In the genomic region with DNA sequence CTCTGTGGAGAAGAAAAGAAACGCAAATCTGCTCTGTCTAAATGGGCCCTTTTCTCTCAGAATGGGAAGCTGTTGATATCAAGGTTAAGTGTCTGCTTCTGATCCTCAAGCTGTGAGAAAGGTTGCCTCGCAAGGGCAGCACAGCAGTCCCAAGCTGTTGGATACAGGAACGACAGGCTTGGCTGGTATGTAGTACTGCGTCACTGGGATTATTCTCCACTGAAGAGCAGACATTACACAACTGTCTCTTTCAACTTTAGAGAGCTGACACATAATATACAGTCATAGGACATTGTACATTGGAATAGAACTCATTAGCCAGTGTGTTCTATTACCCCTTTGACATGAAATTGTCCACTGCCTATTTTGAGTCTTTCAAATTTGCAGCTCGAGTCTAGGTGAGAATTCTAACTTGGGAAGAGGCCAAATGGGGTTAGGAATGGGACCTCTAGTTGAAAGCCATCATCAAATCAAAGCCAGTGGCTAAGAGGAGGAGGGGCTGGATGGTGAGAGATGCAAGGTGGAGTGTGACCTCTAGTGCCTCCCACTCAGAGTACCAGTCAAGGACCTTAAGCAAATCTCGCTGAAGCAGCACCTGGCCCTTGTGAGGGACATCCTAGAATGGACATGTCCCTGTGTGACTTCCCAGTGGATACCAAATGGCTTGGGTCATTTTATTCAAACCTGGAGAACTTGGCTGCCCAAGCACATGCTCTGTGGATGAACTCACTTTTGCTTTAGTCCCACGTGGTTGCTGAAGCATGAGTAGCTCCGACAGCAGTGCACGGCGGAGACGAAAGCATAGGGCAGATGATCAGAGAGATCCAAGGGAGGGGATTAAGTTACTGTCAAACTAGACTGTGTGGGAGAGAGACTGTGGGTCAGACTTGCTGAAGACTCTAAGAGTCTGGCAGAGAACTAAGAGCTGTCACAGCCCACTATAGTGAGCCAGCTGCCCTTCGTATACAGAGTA, we compare ENCODE assay signal across 13 mouse cellular contexts. TPM values are rescaled to one million over a fixed set of nuclear protein-coding genes. Genes with fewer than 3 reads are reported as not detected.
DNase-seq lines count a peak whose midpoint lies in the region; ATAC-seq and TF ChIP-seq lines count a peak whose summit lies in the region.
"Had no signal": no experiment of that assay in that cellular context is flagged by ENCODE, and none has a peak within 500 bp of the region (broad histone marks: within the 10 kb centered on the region; RNA-seq: fewer than 3 reads in every experiment).

No protein-coding gene starts in this region.

- H3K27ac ChIP-seq in intestine, embryonic 15.5 days: no peak overlapping the region
- H3K27ac ChIP-seq in intestine, postnatal 0 days (ENCODE audit: low read depth, low read length): no peak overlapping the region
- no peak overlapping the region for H3K27ac ChIP-seq in forebrain, embryonic 12.5 days
- H3K27ac ChIP-seq: forebrain, embryonic 10.5 days; hindbrain, embryonic 14.5 days; macrophage had no signal

- no peak overlapping the region for H3K9ac ChIP-seq in intestine, embryonic 15.5 days
- no peak overlapping the region for H3K9ac ChIP-seq in intestine, postnatal 0 days (ENCODE audit: low read depth, low read length)
- no peak overlapping the region for H3K9ac ChIP-seq in forebrain, embryonic 12.5 days
- H3K9ac ChIP-seq: hindbrain, embryonic 14.5 days had no signal

- ATAC-seq in intestine, embryonic 15.5 days: peak; percentile 31; the same call in 1 of the 2 replicates
- no peak for ATAC-seq in intestine, postnatal 0 days
- no peak for ATAC-seq in forebrain, embryonic 12.5 days (ENCODE audit: low FRiP score)
- no peak for ATAC-seq in megakaryocyte progenitor cell, adult 5-6 weeks (replicated peaks; ENCODE audit: poor library complexity)
- ATAC-seq: midbrain, embryonic 16.5 days had no signal

- no peaks in the 10 kb centered on the region for H3K27me3 ChIP-seq in intestine, embryonic 15.5 days (replicated peaks)
- no peaks in the 10 kb centered on the region for H3K27me3 ChIP-seq in intestine, postnatal 0 days (replicated peaks; ENCODE audit: control insufficient read depth, insufficient read depth, low read length)
- H3K27me3 ChIP-seq in forebrain, embryonic 12.5 days: no peaks in the 10 kb centered on the region

- no peaks in the 10 kb centered on the region for H3K4me1 ChIP-seq in intestine, embryonic 15.5 days (replicated peaks)
- no peaks in the 10 kb centered on the region for H3K4me1 ChIP-seq in intestine, postnatal 0 days (replicated peaks; ENCODE audit: control insufficient read depth, insufficient read depth, low read length)
- no peaks in the 10 kb centered on the region for H3K4me1 ChIP-seq in forebrain, embryonic 12.5 days
- H3K4me1 ChIP-seq: forebrain, embryonic 10.5 days had no signal

- no peaks in the 10 kb centered on the region for H3K36me3 ChIP-seq in intestine, embryonic 15.5 days
- H3K36me3 ChIP-seq in intestine, postnatal 0 days (ENCODE audit: control insufficient read depth, insufficient read depth): no peaks in the 10 kb centered on the region
- no peaks in the 10 kb centered on the region for H3K36me3 ChIP-seq in forebrain, embryonic 12.5 days (replicated peaks)
- H3K36me3 ChIP-seq: forebrain, embryonic 10.5 days had no signal

- H3K4me3 ChIP-seq in intestine, embryonic 15.5 days (replicated peaks): no peak overlapping the region
- H3K4me3 ChIP-seq in intestine, postnatal 0 days (ENCODE audit: low read depth, low read length): no peak overlapping the region
- no peak overlapping the region for H3K4me3 ChIP-seq in forebrain, embryonic 12.5 days (replicated peaks)
- H3K4me3 ChIP-seq: forebrain, embryonic 10.5 days had no signal

- peak; percentile 20 to 25 for DNase-seq in gastrocnemius, adult 8-10 months (ENCODE audit: low spot score in 2 of 2)
- peak; percentile 44 for DNase-seq in kidney, adult 9 months
- DNase-seq in skeletal muscle tissue, adult 2 months (ENCODE audit: low read depth, low spot score): peak; percentile 62
- DNase-seq: cerebellum, adult 8-10 months had no signal

- H3K4me2 ChIP-seq in intestine, embryonic 15.5 days (replicated peaks): no peak overlapping the region
- no peak overlapping the region for H3K4me2 ChIP-seq in intestine, postnatal 0 days (replicated peaks; ENCODE audit: low read depth)
- no peak overlapping the region for H3K4me2 ChIP-seq in forebrain, embryonic 12.5 days
- H3K4me2 ChIP-seq: hindbrain, embryonic 14.5 days had no signal

- WGBS in intestine, embryonic 15.5 days: 70% methylated on average over 12 of the region's 12 CpGs
- WGBS in intestine, postnatal 0 days: 80% methylated on average over 12 of the region's 12 CpGs
- WGBS in forebrain, embryonic 12.5 days: 85% methylated on average over 12 of the region's 12 CpGs

- no peak for TF ChIP-seq CTCF in intestine, postnatal 0 days (IDR thresholded peaks at IDR 0.05; ENCODE audit: low read depth)

- no peaks in the 10 kb centered on the region for H3K9me3 ChIP-seq in intestine, embryonic 15.5 days
- H3K9me3 ChIP-seq in intestine, postnatal 0 days (ENCODE audit: control insufficient read depth): no peaks in the 10 kb centered on the region
- H3K9me3 ChIP-seq in forebrain, embryonic 12.5 days: no peaks in the 10 kb centered on the region
- H3K9me3 ChIP-seq: forebrain, embryonic 10.5 days had no signal

RNA-seq across cellular contexts. Expression of a gene that starts 33.6 kb away (rescaled TPM):
- 7.6 and 7.9 TPM in 2 replicates for polyA plus RNA-seq in intestine, embryonic 15.5 days (2015; fragmentation: Nextera tagmentation; extraction: Ambion mirVana)
- 5.4 and 6.7 TPM in 2 replicates for polyA plus RNA-seq in intestine, postnatal 0 days (2015; fragmentation: Nextera tagmentation; extraction: Ambion mirVana)
- total RNA-seq in gastrocnemius, adult 8-10 months (2022): 10 to 100 TPM; 69.6 to 95.4 (median 74.2) TPM
- 6.0 and 6.1 TPM in 2 replicates for polyA plus RNA-seq in forebrain, embryonic 12.5 days (2016; fragmentation: Nextera tagmentation; extraction: Ambion mirVana)
- 52.5 and 57.9 TPM in 2 replicates for total RNA-seq in megakaryocyte progenitor cell, adult 5-6 weeks (2015)
- 27.0 and 27.4 TPM in 2 replicates for total RNA-seq in megakaryocyte progenitor cell, adult 5-6 weeks (2017)

RNA-seq across cellular contexts. Expression of a gene that starts 54.5 kb away (rescaled TPM):
- polyA plus RNA-seq in intestine, embryonic 15.5 days (2015; fragmentation: Nextera tagmentation; extraction: Ambion mirVana): 13.5 and 14.0 TPM in 2 replicates
- polyA plus RNA-seq in intestine, postnatal 0 days (2015; fragmentation: Nextera tagmentation; extraction: Ambion mirVana): 4.1 and 4.7 TPM in 2 replicates
- total RNA-seq in gastrocnemius, adult 8-10 months (2022): 1 to 10 TPM in 3 of 4 experiments, under 1 TPM in 1; 0.43 to 4.0 (median 1.7) TPM
- polyA plus RNA-seq in forebrain, embryonic 12.5 days (2016; fragmentation: Nextera tagmentation; extraction: Ambion mirVana): 0.54 and 0.60 TPM in 2 replicates
- not detected in 2 replicates for total RNA-seq in megakaryocyte progenitor cell, adult 5-6 weeks (2015)
- total RNA-seq in megakaryocyte progenitor cell, adult 5-6 weeks (2017): not detected in 2 replicates
- total RNA-seq: liver, adult 2 months had no signal
- polyA plus RNA-seq: liver, adult 2 months; macrophage had no signal
